Mouse (Mus musculus) 3134 (cell line): ENCODE results near the gene Glis2.

Experiments
- DNase-seq: peaks from one replicate; pipeline ENCODE4 v3.0.0-alpha.2; 2011; ENCODE audit warnings: low spot score; ENCODE audit not compliant: insufficient read length; ENCODE audit errors: extremely low read depth

The Glis2 gene

DNA sequence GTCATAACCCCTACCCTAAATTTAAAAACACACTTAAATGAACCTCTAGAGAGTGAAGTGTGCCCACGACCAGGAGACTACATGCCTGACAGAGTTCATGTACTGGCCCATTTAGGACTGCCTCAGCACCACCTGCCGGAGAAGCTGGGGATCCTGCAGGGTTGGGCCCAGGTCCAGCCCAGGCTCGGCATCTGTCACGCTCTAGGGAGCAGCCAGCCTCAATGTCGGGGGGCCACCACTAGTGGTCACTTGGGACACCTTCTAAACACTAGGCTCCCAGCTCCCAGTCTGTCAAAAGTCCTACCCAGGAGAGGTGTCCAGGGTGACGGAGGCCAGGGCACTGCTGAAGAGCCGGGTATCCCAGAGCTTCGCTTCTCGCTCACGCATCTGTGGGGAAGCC lies 60.2 kb downstream of the Glis2 start:
- no peak for DNase-seq

DNA sequence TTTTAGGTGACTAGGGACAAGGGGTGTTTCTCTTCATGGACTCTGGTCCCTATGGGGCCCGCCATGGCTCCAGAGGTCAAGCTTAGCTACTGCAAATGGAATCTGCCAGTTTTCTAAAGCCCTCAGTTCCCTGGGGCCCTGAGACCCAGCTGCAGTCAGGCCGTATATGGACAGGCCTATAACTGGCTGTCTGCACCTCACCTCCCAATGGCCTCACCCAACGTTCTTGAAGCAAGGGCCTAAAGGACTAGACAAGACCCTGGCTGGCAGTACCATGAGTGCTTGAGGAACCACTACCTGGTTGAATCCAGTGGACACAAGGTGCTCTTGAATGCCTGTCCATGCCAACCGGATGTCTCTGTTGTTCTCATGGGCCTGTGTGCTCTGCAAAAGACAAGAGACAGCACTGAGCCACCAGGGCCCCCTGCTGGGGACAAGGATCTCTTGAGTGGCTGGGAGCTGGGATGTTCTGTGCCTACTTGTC lies 60.8 kb downstream of the Glis2 start:
- DNase-seq = no peak

DNA sequence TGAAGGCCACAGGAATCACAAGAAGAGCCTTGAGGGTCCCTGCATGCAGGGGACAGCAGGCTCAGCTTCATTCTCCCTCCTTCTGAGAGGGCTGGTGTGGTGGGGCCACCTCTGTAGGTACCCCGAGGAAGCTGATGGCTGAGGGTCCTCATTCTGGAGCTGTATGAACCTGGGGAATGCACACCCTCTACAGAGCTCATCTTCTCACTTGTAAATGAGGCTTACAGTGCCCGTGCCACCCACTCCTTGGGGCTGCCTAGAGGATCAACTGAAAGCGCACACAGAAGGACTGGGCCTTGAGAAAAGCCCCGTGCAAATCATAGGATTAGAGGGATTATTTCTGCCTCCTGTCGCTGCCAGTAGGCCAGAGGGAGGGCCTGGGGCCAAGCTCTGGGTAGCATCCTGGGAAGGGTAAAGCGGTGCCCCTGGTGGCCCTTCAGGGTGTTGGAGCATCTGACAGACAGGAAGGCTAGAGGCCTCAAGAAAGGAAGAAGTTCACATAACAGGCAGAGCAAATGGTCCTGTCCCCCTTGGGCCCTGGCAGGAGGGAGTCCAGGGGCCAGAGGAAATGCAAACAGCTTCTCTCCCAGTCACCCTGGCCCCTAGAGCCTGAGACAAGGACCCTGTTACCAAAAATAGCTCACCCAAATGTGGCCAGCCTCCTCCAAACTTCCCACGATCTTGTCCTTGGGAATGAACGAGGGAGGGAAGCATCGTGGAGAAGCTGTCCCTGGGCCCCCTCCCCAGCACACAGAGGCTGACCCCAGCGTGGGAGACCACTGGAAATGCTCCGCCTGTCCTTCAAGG lies 61.5 kb downstream of the Glis2 start:
- no peak for DNase-seq

DNA sequence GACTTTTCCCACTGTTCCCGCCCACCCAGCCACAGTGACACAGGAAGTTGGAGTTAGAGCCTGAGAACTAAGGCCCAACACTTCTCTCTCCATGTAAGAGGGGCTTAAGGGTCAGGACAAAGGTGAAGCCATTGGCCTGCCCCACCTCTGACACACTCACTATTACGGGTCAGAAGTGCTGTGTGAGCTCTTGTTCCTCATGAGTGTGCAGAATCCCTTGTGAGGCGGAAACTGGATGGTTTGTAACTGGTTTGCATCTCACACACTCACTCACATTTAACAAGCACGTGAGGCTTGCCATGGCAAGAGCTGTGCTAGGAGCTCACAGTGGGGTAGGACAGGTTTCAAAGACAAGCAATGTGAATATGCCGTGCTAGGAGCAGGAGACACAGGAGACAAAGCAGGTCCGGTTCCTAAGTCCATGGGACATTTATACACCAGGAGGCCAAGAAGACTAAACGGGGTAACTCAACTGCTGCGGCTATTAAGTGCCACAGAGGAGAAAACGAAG lies 62.1 kb downstream of the Glis2 start:
- no peak for DNase-seq

DNA sequence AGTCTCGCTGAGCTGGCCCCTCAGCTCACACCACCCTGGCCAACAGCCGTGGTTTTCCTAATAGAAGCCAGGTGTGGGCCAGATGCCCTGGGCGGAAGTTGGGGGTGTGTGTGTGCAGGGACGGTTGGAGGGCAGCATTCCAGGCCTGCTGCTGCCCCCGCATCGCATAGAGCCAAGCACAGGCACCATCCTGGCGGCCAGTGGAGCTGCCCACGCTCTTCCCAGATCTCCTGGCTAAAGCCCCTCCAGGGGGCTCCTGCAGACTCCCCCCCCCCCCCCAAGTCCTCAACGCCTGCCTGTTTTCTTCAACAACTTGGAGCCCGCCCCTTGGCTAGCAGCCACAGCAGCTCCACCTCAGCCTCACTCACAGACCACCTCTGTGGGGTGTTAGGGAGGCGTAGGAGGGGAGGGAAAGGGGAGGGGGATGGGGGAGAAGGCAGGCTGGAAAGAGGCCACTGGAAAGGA lies 64.3 kb downstream of the Glis2 start:
- no peak for DNase-seq

DNA sequence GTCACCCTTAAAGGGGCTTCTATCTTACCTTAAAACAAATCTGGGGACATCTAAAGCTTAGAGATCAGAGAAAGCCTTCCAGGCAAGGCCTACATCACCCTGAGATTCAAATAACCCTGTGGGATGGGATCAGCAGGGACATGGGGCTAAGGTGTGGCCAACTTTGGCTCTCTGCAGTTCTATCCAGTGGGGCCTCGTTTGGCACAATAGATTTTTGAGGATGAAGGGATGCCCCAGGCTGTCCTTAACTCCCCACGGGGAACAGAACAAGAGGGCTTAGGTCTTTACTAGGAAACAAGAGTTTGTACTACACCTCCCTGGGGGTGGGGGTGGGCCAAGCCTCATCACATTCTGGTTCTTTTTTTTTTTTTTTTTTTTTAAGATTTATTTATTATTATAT lies 64.8 kb downstream of the Glis2 start:
- no peak for DNase-seq

DNA sequence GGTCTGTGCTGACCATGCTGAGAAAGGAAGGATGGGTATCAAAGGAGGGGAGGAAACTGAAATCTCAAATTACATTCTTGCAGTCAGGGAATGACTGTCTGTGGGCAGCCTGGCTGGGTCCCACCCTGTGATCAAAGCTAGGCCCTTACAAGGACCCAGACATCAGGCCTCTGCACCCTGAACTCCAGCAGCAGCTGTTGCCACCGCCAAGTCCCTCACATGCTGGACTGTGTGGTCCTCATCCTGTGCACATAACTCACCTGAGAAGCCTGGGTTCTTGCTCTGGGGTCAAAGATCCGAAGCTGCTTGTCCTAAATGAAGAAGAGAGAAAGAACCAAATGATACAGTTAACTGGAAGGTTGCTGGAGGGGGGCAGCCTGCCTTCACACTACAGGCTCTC lies 67.1 kb downstream of the Glis2 start:
- no peak for DNase-seq

DNA sequence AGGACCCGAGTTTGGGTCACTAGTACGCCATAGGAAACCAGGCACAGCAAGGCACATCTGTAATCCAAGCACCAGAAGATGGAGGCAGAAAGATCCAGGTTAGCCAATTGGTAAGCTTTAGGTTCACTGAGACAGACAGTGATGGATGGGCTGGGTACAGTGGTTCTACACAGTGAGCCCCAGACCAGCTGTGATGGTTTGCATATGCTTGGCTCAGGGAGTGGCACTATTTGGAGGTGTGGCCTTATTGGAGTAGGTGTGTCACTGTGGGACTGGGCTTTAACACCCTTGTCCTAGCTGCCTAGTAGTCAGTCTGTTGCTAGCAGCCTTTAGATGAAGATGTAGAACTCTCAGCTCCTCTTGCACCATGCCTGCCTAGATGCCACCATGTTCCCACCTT lies 69.3 kb downstream of the Glis2 start:
- no peak for DNase-seq

DNA sequence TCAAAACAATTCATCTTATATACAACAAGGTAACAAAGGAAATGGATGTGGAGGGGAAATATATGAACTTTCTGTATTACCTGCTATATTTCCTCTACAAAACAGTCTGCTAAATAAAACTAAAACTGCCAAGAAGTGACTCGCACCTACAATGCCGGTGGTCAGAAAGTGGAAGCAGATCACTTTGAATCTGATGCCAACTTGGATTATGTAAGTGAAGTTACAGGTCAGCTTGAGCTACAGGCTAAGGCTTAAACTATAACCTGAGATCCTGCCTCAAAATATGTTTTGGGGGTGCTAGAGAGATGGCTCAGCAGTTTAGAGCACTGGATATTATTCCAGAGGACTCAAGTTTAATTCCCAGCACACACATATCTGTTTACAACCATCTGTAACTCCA lies 71.2 kb downstream of the Glis2 start:
- no peak for DNase-seq

DNA sequence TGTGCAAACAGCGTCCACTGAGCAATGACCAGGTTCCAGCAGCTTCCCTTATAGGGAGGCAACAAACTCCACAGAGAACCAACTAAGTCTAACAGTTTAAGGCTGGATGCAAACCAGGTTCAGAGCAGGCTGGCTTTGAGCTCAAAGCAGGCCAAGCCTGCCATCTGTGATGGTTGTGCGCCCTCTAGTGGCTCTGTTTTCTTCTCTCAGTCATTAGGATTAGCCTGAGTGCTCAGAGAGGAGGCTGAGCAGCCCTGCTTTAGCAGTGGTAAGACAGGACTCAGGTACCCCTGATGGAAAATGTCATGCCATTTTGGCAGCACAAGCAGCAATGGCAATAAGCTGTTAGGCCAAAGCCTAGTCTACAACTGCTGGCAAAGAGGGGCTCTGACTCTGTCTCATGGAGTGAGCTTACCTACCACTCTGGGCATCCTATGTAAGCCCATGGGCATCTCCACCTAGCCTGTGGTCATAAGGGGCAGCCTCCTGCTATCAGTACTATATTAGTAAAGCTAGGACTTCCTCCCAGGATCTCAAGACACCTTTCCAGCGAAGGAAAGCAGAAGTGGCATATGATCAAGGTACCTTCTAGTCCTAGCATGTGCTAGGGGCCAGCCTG lies 72.8 kb downstream of the Glis2 start:
- peak; percentile 50 for DNase-seq

DNA sequence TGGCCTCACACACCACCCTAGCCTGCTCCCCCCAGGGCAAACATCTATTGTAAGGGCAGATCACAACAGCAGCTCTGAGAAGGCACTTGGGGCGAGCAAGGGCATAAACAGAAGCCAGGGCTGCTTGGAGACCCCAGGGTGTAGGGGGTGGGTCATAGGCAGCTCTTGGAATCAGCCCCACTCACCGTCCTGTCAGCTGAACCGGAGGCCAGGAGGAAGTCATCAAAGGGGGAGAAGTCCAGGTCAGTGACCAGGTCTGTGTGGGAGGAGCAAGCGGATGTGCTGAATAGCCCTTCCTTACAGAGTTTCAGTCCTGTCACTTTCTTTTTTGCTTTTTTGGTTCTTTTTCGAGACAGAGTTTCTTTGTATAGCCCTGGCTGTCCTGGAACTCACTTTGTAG lies 75.8 kb downstream of the Glis2 start:
- no peak for DNase-seq

DNA sequence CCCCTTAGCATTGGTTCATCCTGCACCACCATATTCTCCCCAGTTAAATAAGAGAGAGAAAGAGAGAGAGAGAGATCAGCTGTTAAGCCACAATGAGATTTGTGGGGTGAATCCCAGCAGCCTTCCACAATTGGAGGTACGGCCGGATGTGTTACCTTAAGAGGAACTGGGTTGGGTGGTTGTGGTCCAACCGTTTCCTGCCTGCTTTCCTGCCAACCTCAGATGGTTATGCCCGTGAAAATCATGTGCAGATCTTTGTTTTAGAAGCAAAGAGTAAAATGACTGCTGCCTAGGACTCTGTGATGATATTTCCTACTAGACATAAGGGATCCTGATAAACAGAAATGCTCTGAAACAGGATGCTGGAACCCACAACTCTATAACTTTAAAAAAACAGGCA lies 79.6 kb downstream of the Glis2 start:
- DNase-seq = no peak
